In genomic region chr10:81502658-81503057, GRCm38 (mm10) we compare ENCODE assay signal across 7 mouse cellular contexts. TPM values are rescaled to one million over a fixed set of nuclear protein-coding genes. Genes with fewer than 3 reads are reported as not detected.
DNase-seq lines count a peak whose midpoint lies in the region; ATAC-seq and TF ChIP-seq lines count a peak whose summit lies in the region.

No protein-coding gene starts in this region.

- peaks cover 11% of the 10 kb centered on the region; the same call in 1 of the 2 replicates for H3K4me1 ChIP-seq in intestine, embryonic 16.5 days (ENCODE audit: control insufficient read depth, insufficient read depth, low read length)
- H3K4me1 ChIP-seq in limb, embryonic 10.5 days, result peaks cover 20% of the 10 kb centered on the region
- 0 out of 2 replicates have a peak, but pooled peaks cover 2% of the 10 kb centered on the region for H3K4me1 ChIP-seq in midbrain, embryonic 12.5 days
- H3K4me1 ChIP-seq in small intestine, adult 2 months (ENCODE audit: control insufficient read depth, insufficient read depth, insufficient read length, low read length), result peaks cover 3% of the 10 kb centered on the region

- peak overlapping the region; percentile 79 for H3K4me2 ChIP-seq in intestine, embryonic 16.5 days (ENCODE audit: low read depth, low read length)
- peak overlapping the region; percentile 60 for H3K4me2 ChIP-seq in midbrain, embryonic 12.5 days (replicated peaks)

- no peaks in the 10 kb centered on the region for H3K27me3 ChIP-seq in intestine, embryonic 16.5 days (replicated peaks; ENCODE audit: control insufficient read depth, insufficient read depth, low read length)
- peaks cover 12% of the 10 kb centered on the region for H3K27me3 ChIP-seq in limb, embryonic 10.5 days (ENCODE audit: low read depth, poor library complexity, severe bottlenecking)
- peaks cover 18% of the 10 kb centered on the region for H3K27me3 ChIP-seq in midbrain, embryonic 12.5 days
- no peaks in the 10 kb centered on the region for H3K27me3 ChIP-seq in small intestine, adult 2 months (ENCODE audit: control insufficient read depth, insufficient read depth, low read length)

- no peak for TF ChIP-seq POLR2A in small intestine, adult 2 months (IDR thresholded peaks at IDR 0.05; ENCODE audit: low read depth, low read length)

- peak overlapping the region; percentile 69 for H3K9ac ChIP-seq in intestine, embryonic 16.5 days (ENCODE audit: low read depth, low read length)
- H3K9ac ChIP-seq in midbrain, embryonic 12.5 days (replicated peaks), result peak overlapping the region; percentile 37; the same call in 1 of the 2 replicates

- no peaks in the 10 kb centered on the region for H3K36me3 ChIP-seq in intestine, embryonic 16.5 days (ENCODE audit: control insufficient read depth, insufficient read depth, low read length)
- no peaks in the 10 kb centered on the region for H3K36me3 ChIP-seq in limb, embryonic 10.5 days
- H3K36me3 ChIP-seq in midbrain, embryonic 12.5 days, result no peaks in the 10 kb centered on the region
- H3K36me3 ChIP-seq in small intestine, adult 2 months (ENCODE audit: control insufficient read depth, insufficient read depth, low read length), result no peaks in the 10 kb centered on the region

- WGBS in intestine, embryonic 16.5 days, result 9% methylated on average over 36 of the region's 36 CpGs
- WGBS in limb, embryonic 10.5 days, result 10% methylated on average over 36 of the region's 36 CpGs
- whole genome bisulfite sequencing in midbrain, embryonic 12.5 days, result 7% methylated on average over 36 of the region's 36 CpGs
- WGBS in small intestine, adult 2 months, result 5% methylated on average over 36 of the region's 36 CpGs

- peak; percentile 89 for DNase-seq in adrenal gland, adult 2 months
- DNase-seq in embryo, embryonic 11 days, result peak; percentile 83
- peak; percentile 85 to 86 for DNase-seq in gastrocnemius, postnatal 4 days (ENCODE audit: low spot score in 2 of 2)
- peak; percentile 95 for DNase-seq in limb, embryonic 10.5 days (ENCODE audit: low spot score)

- peak; percentile 65 for ATAC-seq in intestine, embryonic 16.5 days
- ATAC-seq in midbrain, embryonic 12.5 days (ENCODE audit: low FRiP score, low read depth), result peak; percentile 54; the same call in 1 of the 2 replicates

- H3K9me3 ChIP-seq in intestine, embryonic 16.5 days (ENCODE audit: control insufficient read depth, low read length), result no peaks in the 10 kb centered on the region
- H3K9me3 ChIP-seq in limb, embryonic 10.5 days (replicated peaks), result no peaks in the 10 kb centered on the region
- no peaks in the 10 kb centered on the region for H3K9me3 ChIP-seq in midbrain, embryonic 12.5 days

- peak overlapping the region; percentile 48 for H3K4me3 ChIP-seq in intestine, embryonic 16.5 days (ENCODE audit: low read length)
- H3K4me3 ChIP-seq in limb, embryonic 10.5 days, result peak overlapping the region; percentile 43
- peak overlapping the region; percentile 35 for H3K4me3 ChIP-seq in midbrain, embryonic 12.5 days
- peak overlapping the region; percentile 41 for H3K4me3 ChIP-seq in small intestine, adult 2 months (ENCODE audit: low read depth, low read length)

- H3K27ac ChIP-seq in intestine, embryonic 16.5 days (ENCODE audit: low read length), result no peak overlapping the region
- 0 out of 2 replicates have a peak overlapping the region, but pooled peaks have one; percentile 26 for H3K27ac ChIP-seq in limb, embryonic 10.5 days
- no peak overlapping the region for H3K27ac ChIP-seq in midbrain, embryonic 12.5 days (replicated peaks)
- H3K27ac ChIP-seq in small intestine, adult 2 months (ENCODE audit: insufficient read depth, low read depth, low read length), result no peak overlapping the region

- TF ChIP-seq CTCF in small intestine, adult 2 months (IDR thresholded peaks at IDR 0.05; ENCODE audit: extremely low read depth, insufficient read length, insufficient replicate concordance, low read depth, low read length), result peak; percentile 93

RNA-seq across cellular contexts. Expression of gene S1pr4, which starts 2.7 kb away (rescaled TPM):
- total RNA-seq in adrenal gland, adult 2 months (2021), result 1 to 10 TPM in 1 of 2 experiments, under 1 TPM in 1; 0.98 to 1.6 TPM
- 3.5 and 3.6 TPM in 2 replicates for polyA plus RNA-seq in adrenal gland, adult 2 months (2012; rRNA removed)
- total RNA-seq in gastrocnemius, postnatal 4 days (2021), result under 1 TPM; 0.37 to 0.54 TPM
- polyA plus RNA-seq in intestine, embryonic 16.5 days (2015; fragmentation: Nextera tagmentation; extraction: Ambion mirVana), result 0.86 and 0.99 TPM in 2 replicates
- polyA plus RNA-seq in limb, embryonic 10.5 days (2016; fragmentation: Nextera tagmentation; extraction: Ambion mirVana), result 0.34 and 0.39 TPM in 2 replicates
- 0.41 and 0.77 TPM in 2 replicates for polyA plus RNA-seq in midbrain, embryonic 12.5 days (2016; fragmentation: Nextera tagmentation; extraction: Ambion mirVana)
- 4.0 and 5.6 TPM in 2 replicates for polyA plus RNA-seq in small intestine, adult 2 months (2012; rRNA removed)

RNA-seq across cellular contexts. Expression of gene Ncln, which starts 6.5 kb away (rescaled TPM):
- total RNA-seq in adrenal gland, adult 2 months (2021), result 100 to 1,000 TPM; 111 to 123 TPM
- polyA plus RNA-seq in adrenal gland, adult 2 months (2012; rRNA removed), result 562 and 856 TPM in 2 replicates
- 10 to 100 TPM; 59.3 to 61.3 TPM for total RNA-seq in gastrocnemius, postnatal 4 days (2021)
- polyA plus RNA-seq in intestine, embryonic 16.5 days (2015; fragmentation: Nextera tagmentation; extraction: Ambion mirVana), result 126 and 137 TPM in 2 replicates
- 100 and 102 TPM in 2 replicates for polyA plus RNA-seq in limb, embryonic 10.5 days (2016; fragmentation: Nextera tagmentation; extraction: Ambion mirVana)
- polyA plus RNA-seq in midbrain, embryonic 12.5 days (2016; fragmentation: Nextera tagmentation; extraction: Ambion mirVana), result 66.9 and 68.3 TPM in 2 replicates
- polyA plus RNA-seq in small intestine, adult 2 months (2012; rRNA removed), result 196 and 354 TPM in 2 replicates

RNA-seq across cellular contexts. Expression of gene Celf5, which starts 20.1 kb away (rescaled TPM):
- under 1 TPM; 0.55 to 0.78 TPM for total RNA-seq in adrenal gland, adult 2 months (2021)
- 1.4 and 2.2 TPM in 2 replicates for polyA plus RNA-seq in adrenal gland, adult 2 months (2012; rRNA removed)
- total RNA-seq in gastrocnemius, postnatal 4 days (2021), result under 1 TPM; 0.47 to 0.52 TPM
- polyA plus RNA-seq in intestine, embryonic 16.5 days (2015; fragmentation: Nextera tagmentation; extraction: Ambion mirVana), result 1.4 and 1.5 TPM in 2 replicates
- polyA plus RNA-seq in limb, embryonic 10.5 days (2016; fragmentation: Nextera tagmentation; extraction: Ambion mirVana), result 0.24 and 0.48 TPM in 2 replicates
- polyA plus RNA-seq in midbrain, embryonic 12.5 days (2016; fragmentation: Nextera tagmentation; extraction: Ambion mirVana), result 37.1 and 44.4 TPM in 2 replicates
- polyA plus RNA-seq in small intestine, adult 2 months (2012; rRNA removed), result 1.1 and 3.3 TPM in 2 replicates

RNA-seq across cellular contexts. Expression of gene Gna15, which starts 21.4 kb away (rescaled TPM):
- 1 to 10 TPM; 1.1 to 2.2 TPM for total RNA-seq in adrenal gland, adult 2 months (2021)
- polyA plus RNA-seq in adrenal gland, adult 2 months (2012; rRNA removed), result 1.4 and 1.9 TPM in 2 replicates
- 1 to 10 TPM; 1.1 to 1.8 TPM for total RNA-seq in gastrocnemius, postnatal 4 days (2021)
- 1.1 and 1.5 TPM in 2 replicates for polyA plus RNA-seq in intestine, embryonic 16.5 days (2015; fragmentation: Nextera tagmentation; extraction: Ambion mirVana)
- polyA plus RNA-seq in limb, embryonic 10.5 days (2016; fragmentation: Nextera tagmentation; extraction: Ambion mirVana), result 0.80 and 2.0 TPM in 2 replicates
- polyA plus RNA-seq in midbrain, embryonic 12.5 days (2016; fragmentation: Nextera tagmentation; extraction: Ambion mirVana), result 0.58 and 1.0 TPM in 2 replicates
- 1.5 and 3.0 TPM in 2 replicates for polyA plus RNA-seq in small intestine, adult 2 months (2012; rRNA removed)

RNA-seq across cellular contexts. Expression of gene Gna11, which starts 42.3 kb away (rescaled TPM):
- 10 to 100 TPM; 76.6 to 86.0 TPM for total RNA-seq in adrenal gland, adult 2 months (2021)
- polyA plus RNA-seq in adrenal gland, adult 2 months (2012; rRNA removed), result 122 and 124 TPM in 2 replicates
- 10 to 100 TPM; 56.8 to 59.5 TPM for total RNA-seq in gastrocnemius, postnatal 4 days (2021)
- polyA plus RNA-seq in intestine, embryonic 16.5 days (2015; fragmentation: Nextera tagmentation; extraction: Ambion mirVana), result 296 and 339 TPM in 2 replicates
- polyA plus RNA-seq in limb, embryonic 10.5 days (2016; fragmentation: Nextera tagmentation; extraction: Ambion mirVana), result 88.5 and 91.5 TPM in 2 replicates
- polyA plus RNA-seq in midbrain, embryonic 12.5 days (2016; fragmentation: Nextera tagmentation; extraction: Ambion mirVana), result 70.9 and 72.6 TPM in 2 replicates
- 318 and 828 TPM in 2 replicates for polyA plus RNA-seq in small intestine, adult 2 months (2012; rRNA removed)
